Mouse (Mus musculus): ENCODE measurements at regions not wholly inside any gene's neighbourhood (a gene's known extent, or its start where the extent isn't known, plus 50 kb on each side); places are given as distances from the start of the nearest gene placed in this dataset.

- H3K9me3 ChIP-seq (ENCODE audit: low read length) = no peaks in the 10 kb centered on the region
- no peak overlapping the region for H3K9ac ChIP-seq (replicated peaks)
- 79% methylated on average over 12 of the region's 12 CpGs for WGBS (ENCODE audit: insufficient replicate concordance)
- ATAC-seq (no peak), DNase-seq (no peak)
- H3K36me3 ChIP-seq (replicated peaks; ENCODE audit: insufficient read depth, low read length) = no peaks in the 10 kb centered on the region
- no peaks in the 10 kb centered on the region for H3K27me3 ChIP-seq (ENCODE audit: insufficient read depth, low read length)
- no peak overlapping the region for H3K27ac ChIP-seq (ENCODE audit: low read depth)
- no peak overlapping the region for H3K4me3 ChIP-seq (ENCODE audit: low read depth, low read length)
- no peak overlapping the region for H3K4me2 ChIP-seq (ENCODE audit: low read depth, low read length)
- TF ChIP-seq EP300 (IDR thresholded peaks at IDR 0.05; ENCODE audit: low read depth) (no peak), CTCF (IDR thresholded peaks at IDR 0.05; ENCODE audit: low read depth) (no peak)
- H3K4me1 ChIP-seq (ENCODE audit: insufficient read depth) = no peaks in the 10 kb centered on the region
Observed at GRCm38 (mm10) chr10:70733956-70734355, 78.2 kb upstream of the Phyhipl start.

DNA sequence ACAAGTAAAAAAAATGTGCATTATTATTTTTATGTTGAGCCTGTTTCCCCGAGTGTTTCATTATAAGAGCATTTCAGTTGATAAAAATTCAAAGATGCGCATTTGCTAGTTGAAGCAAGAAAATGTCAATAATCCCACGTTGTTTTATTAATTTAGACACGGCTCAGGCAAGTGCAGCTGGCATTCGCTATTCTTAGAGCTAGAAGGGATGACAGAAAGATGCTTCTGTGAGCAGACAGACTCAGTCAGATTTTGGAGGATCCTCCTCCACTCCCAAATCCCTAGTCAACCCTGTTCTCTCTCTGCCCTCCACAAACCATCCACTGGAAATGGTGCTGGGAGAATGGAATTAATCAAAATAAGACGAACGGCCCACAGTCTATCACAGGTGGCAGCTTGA lies 77.7 kb upstream of the Phyhipl start:
- Histone ChIP-seq H3K9ac (replicated peaks) (no peak overlapping the region), H3K4me2 (ENCODE audit: low read depth, low read length) (no peak overlapping the region)
- 77% methylated on average over 7 of the region's 7 CpGs for WGBS (ENCODE audit: insufficient replicate concordance)

DNA sequence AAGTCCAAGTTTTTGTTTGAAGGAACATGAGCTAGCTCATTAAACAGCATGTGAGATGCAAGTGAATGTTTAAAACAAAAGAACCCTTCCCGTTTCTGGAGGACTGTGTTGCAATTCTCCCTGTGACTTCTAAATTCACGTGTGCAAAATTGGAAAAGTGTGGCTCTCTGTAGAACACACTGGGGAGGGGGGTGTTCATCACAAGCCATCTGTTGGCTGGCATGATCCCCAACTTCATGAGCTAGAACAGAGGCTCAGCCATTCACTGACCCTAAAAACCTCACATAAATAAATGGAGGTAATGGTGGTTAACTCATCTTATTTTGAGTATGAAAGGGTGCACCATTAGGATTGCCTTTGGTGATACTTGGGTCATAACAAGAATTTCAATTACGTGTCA lies 69.3 kb upstream of the Phyhipl start:
- no peak overlapping the region for H3K9ac ChIP-seq (replicated peaks)
- no peak overlapping the region for H3K4me2 ChIP-seq (ENCODE audit: low read depth, low read length)
- H3K4me1 ChIP-seq (ENCODE audit: insufficient read depth) = no peaks in the 10 kb centered on the region
- TF ChIP-seq EP300 (IDR thresholded peaks at IDR 0.05; ENCODE audit: low read depth) = no peak
- TF ChIP-seq CTCF (IDR thresholded peaks at IDR 0.05; ENCODE audit: low read depth) = no peak
- DNase-seq (no peak), ATAC-seq (no peak)
- H3K36me3 ChIP-seq (replicated peaks; ENCODE audit: insufficient read depth, low read length) = no peaks in the 10 kb centered on the region
- H3K27ac ChIP-seq (ENCODE audit: low read depth) = no peak overlapping the region
- H3K4me3 ChIP-seq (ENCODE audit: low read depth, low read length) = no peak overlapping the region
- no peaks in the 10 kb centered on the region for H3K9me3 ChIP-seq (ENCODE audit: low read length)
- H3K27me3 ChIP-seq (ENCODE audit: insufficient read depth, low read length) = no peaks in the 10 kb centered on the region
- 65% methylated on average over 3 of the region's 3 CpGs for WGBS (ENCODE audit: insufficient replicate concordance)

More for the DNA sequence above, 77.7 kb upstream of the Phyhipl start:
- ATAC-seq = no peak
- Histone ChIP-seq H3K27me3 (ENCODE audit: insufficient read depth, low read length) (no peaks in the 10 kb centered on the region), H3K4me1 (ENCODE audit: insufficient read depth) (no peaks in the 10 kb centered on the region), H3K36me3 (replicated peaks; ENCODE audit: insufficient read depth, low read length) (no peaks in the 10 kb centered on the region), H3K27ac (ENCODE audit: low read depth) (no peak overlapping the region), H3K9me3 (ENCODE audit: low read length) (no peaks in the 10 kb centered on the region), H3K4me3 (ENCODE audit: low read depth, low read length) (no peak overlapping the region)
- no peak for TF ChIP-seq EP300 (IDR thresholded peaks at IDR 0.05; ENCODE audit: low read depth)
- no peak for TF ChIP-seq CTCF (IDR thresholded peaks at IDR 0.05; ENCODE audit: low read depth)
- no peak for DNase-seq

- Histone ChIP-seq H3K36me3 (replicated peaks; ENCODE audit: insufficient read depth, low read length) (no peaks in the 10 kb centered on the region), H3K4me1 (ENCODE audit: insufficient read depth) (no peaks in the 10 kb centered on the region), H3K9ac (replicated peaks) (no peak overlapping the region), H3K9me3 (ENCODE audit: low read length) (no peaks in the 10 kb centered on the region), H3K4me3 (ENCODE audit: low read depth, low read length) (no peak overlapping the region), H3K27me3 (ENCODE audit: insufficient read depth, low read length) (no peaks in the 10 kb centered on the region), H3K4me2 (ENCODE audit: low read depth, low read length) (no peak overlapping the region), H3K27ac (ENCODE audit: low read depth) (no peak overlapping the region)
- ATAC-seq (no peak), DNase-seq (no peak)
- TF ChIP-seq EP300 (IDR thresholded peaks at IDR 0.05; ENCODE audit: low read depth) (no peak), CTCF (IDR thresholded peaks at IDR 0.05; ENCODE audit: low read depth) (no peak)
- 76% methylated on average over 2 of the region's 2 CpGs for WGBS (ENCODE audit: insufficient replicate concordance)
Observed at GRCm38 (mm10) chr10:70722783-70723182, 67.0 kb upstream of the Phyhipl start.

- DNase-seq = no peak
- H3K9me3 ChIP-seq (ENCODE audit: low read length) = no peaks in the 10 kb centered on the region
- no peak for TF ChIP-seq CTCF (IDR thresholded peaks at IDR 0.05; ENCODE audit: low read depth)
- no peak for TF ChIP-seq EP300 (IDR thresholded peaks at IDR 0.05; ENCODE audit: low read depth)
- 62% methylated on average over 5 of the region's 5 CpGs for WGBS (ENCODE audit: insufficient replicate concordance)
- H3K4me3 ChIP-seq (ENCODE audit: low read depth, low read length) = no peak overlapping the region
- H3K27ac ChIP-seq (ENCODE audit: low read depth) = no peak overlapping the region
- no peaks in the 10 kb centered on the region for H3K4me1 ChIP-seq (ENCODE audit: insufficient read depth)
- no peaks in the 10 kb centered on the region for H3K27me3 ChIP-seq (ENCODE audit: insufficient read depth, low read length)
- no peak for ATAC-seq
- H3K36me3 ChIP-seq (replicated peaks; ENCODE audit: insufficient read depth, low read length) = no peaks in the 10 kb centered on the region
- no peak overlapping the region for H3K9ac ChIP-seq (replicated peaks)
- no peak overlapping the region for H3K4me2 ChIP-seq (ENCODE audit: low read depth, low read length)
Observed at GRCm38 (mm10) chr10:70722381-70722780, 66.6 kb upstream of the Phyhipl start.

DNA sequence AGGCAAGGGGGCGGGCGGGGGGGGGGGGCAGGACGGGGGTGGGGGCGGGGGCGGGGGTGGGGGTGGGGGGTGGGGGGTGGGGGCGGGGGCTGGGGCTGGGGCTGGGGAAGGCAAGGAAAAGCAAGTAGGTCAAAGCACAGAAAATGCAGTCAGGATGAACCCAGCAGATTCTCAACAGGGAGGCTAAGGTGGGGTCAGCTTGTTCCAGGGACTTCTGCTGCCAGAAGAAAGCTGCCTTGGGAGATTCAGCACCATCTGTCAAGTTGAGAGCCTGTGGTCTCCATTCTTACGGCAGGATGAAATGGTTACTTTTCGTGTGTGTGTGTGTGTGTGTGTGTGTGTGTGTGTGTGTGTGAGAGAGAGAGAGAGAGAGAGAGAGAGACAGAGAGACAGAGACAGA lies 61.7 kb upstream of the Phyhipl start:
- Histone ChIP-seq H3K9me3 (ENCODE audit: low read length) (no peaks in the 10 kb centered on the region), H3K27me3 (ENCODE audit: insufficient read depth, low read length) (no peaks in the 10 kb centered on the region), H3K4me3 (ENCODE audit: low read depth, low read length) (no peak overlapping the region), H3K9ac (replicated peaks) (no peak overlapping the region), H3K36me3 (replicated peaks; ENCODE audit: insufficient read depth, low read length) (no peaks in the 10 kb centered on the region), H3K4me2 (ENCODE audit: low read depth, low read length) (no peak overlapping the region), H3K27ac (ENCODE audit: low read depth) (no peak overlapping the region), H3K4me1 (ENCODE audit: insufficient read depth) (no peaks in the 10 kb centered on the region)
- WGBS (ENCODE audit: insufficient replicate concordance) = 46% methylated on average over 2 of the region's 8 CpGs
- ATAC-seq = no peak
- no peak for DNase-seq
- no peak for TF ChIP-seq CTCF (IDR thresholded peaks at IDR 0.05; ENCODE audit: low read depth)
- no peak for TF ChIP-seq EP300 (IDR thresholded peaks at IDR 0.05; ENCODE audit: low read depth)

DNA sequence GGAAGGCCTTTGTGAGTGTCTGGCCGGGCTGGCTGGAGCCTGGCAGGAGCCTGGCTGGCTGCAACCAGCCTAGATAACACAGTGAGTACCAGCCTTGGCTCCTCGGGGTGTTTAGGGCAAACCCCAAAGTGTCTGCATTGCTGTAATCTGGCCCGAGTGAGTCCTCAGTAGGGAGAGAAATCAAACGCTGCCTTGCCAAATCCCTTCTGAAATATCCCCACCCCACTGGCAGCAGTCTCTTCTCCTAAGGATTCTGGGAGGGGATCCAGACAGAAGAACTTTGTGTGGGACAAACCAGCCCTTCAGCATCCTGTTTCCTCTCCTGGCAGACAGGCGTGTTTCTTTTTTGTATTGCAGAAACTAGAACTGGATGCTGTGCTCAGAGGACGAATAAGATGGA lies 61.3 kb upstream of the Phyhipl start:
- no peak overlapping the region for H3K27ac ChIP-seq (ENCODE audit: low read depth)
- ATAC-seq (no peak), DNase-seq (no peak)
- no peak for TF ChIP-seq CTCF (IDR thresholded peaks at IDR 0.05; ENCODE audit: low read depth)
- no peak for TF ChIP-seq EP300 (IDR thresholded peaks at IDR 0.05; ENCODE audit: low read depth)
- 28% methylated on average over 6 of the region's 6 CpGs for WGBS (ENCODE audit: insufficient replicate concordance)
- no peaks in the 10 kb centered on the region for H3K27me3 ChIP-seq (ENCODE audit: insufficient read depth, low read length)
- no peaks in the 10 kb centered on the region for H3K4me1 ChIP-seq (ENCODE audit: insufficient read depth)
- no peak overlapping the region for H3K4me3 ChIP-seq (ENCODE audit: low read depth, low read length)
- no peak overlapping the region for H3K4me2 ChIP-seq (ENCODE audit: low read depth, low read length)
- no peaks in the 10 kb centered on the region for H3K36me3 ChIP-seq (replicated peaks; ENCODE audit: insufficient read depth, low read length)
- no peak overlapping the region for H3K9ac ChIP-seq (replicated peaks)
- no peaks in the 10 kb centered on the region for H3K9me3 ChIP-seq (ENCODE audit: low read length)
